Mouse (Mus musculus): ENCODE measurements around the gene Galntl5. TPM values are rescaled to one million over a fixed set of nuclear protein-coding genes. Genes with fewer than 3 reads are reported as not detected.

Galntl5 gene
- total and polyA plus RNA-seq, 2 experiments from 2014 or later = not detected

- H3K36me3 ChIP-seq (ENCODE audit: insufficient read depth, low read length) = peaks cover 53% of the 10 kb centered on the region
- 81% methylated on average over 2 of the region's 2 CpGs for WGBS
- no peak for ATAC-seq
These were observed 71.2 kb downstream of the Galntl5 start for GRCm38 (mm10) chr5:25252423-25252822.

GRCm38 (mm10) chr5:25252825-25253544, 71.7 kb downstream of the Galntl5 start:
- no peaks in the 10 kb centered on the region for H3K9me3 ChIP-seq (ENCODE audit: low read length)
- no peak for TF ChIP-seq CTCF (IDR thresholded peaks at IDR 0.05; ENCODE audit: low read depth)
- no peaks in the 10 kb centered on the region for H3K4me1 ChIP-seq (ENCODE audit: insufficient read depth, low read length)
- 91% methylated on average over 8 of the region's 8 CpGs for WGBS
- DNase-seq (ENCODE audit: low spot score) (no peak), ATAC-seq (no peak)
- H3K27ac ChIP-seq = no peak overlapping the region
- no peak overlapping the region for H3K9ac ChIP-seq (replicated peaks; ENCODE audit: low read length)
- no peaks in the 10 kb centered on the region for H3K27me3 ChIP-seq (ENCODE audit: insufficient read depth, low read length)
- H3K36me3 ChIP-seq (ENCODE audit: insufficient read depth, low read length) = peaks cover 59% of the 10 kb centered on the region
- H3K4me2 ChIP-seq (ENCODE audit: low read depth, low read length) = no peak overlapping the region
- H3K4me3 ChIP-seq (ENCODE audit: low read length) = no peak overlapping the region

More at GRCm38 (mm10) chr5:25252423-25252822, 71.2 kb downstream of the Galntl5 start:
- Histone ChIP-seq H3K9ac (replicated peaks; ENCODE audit: low read length) (no peak overlapping the region), H3K27me3 (ENCODE audit: insufficient read depth, low read length) (no peaks in the 10 kb centered on the region), H3K4me3 (ENCODE audit: low read length) (no peak overlapping the region), H3K9me3 (ENCODE audit: low read length) (no peaks in the 10 kb centered on the region), H3K27ac (no peak overlapping the region), H3K4me1 (ENCODE audit: insufficient read depth, low read length) (no peaks in the 10 kb centered on the region), H3K4me2 (ENCODE audit: low read depth, low read length) (no peak overlapping the region)
- TF ChIP-seq CTCF (IDR thresholded peaks at IDR 0.05; ENCODE audit: low read depth) = no peak
- DNase-seq (ENCODE audit: low spot score) = no peak

GRCm38 (mm10) chr5:25254491-25254890, 73.2 kb downstream of the Galntl5 start:
- H3K4me3 ChIP-seq (ENCODE audit: low read length) = no peak overlapping the region
- WGBS = 95% methylated on average over 4 of the region's 4 CpGs
- no peaks in the 10 kb centered on the region for H3K27me3 ChIP-seq (ENCODE audit: insufficient read depth, low read length)
- no peak overlapping the region for H3K27ac ChIP-seq
- no peaks in the 10 kb centered on the region for H3K9me3 ChIP-seq (ENCODE audit: low read length)
- no peak for DNase-seq (ENCODE audit: low spot score)
- no peak for TF ChIP-seq CTCF (IDR thresholded peaks at IDR 0.05; ENCODE audit: low read depth)
- H3K9ac ChIP-seq (replicated peaks; ENCODE audit: low read length) = no peak overlapping the region
- no peak for ATAC-seq
- H3K4me2 ChIP-seq (ENCODE audit: low read depth, low read length) = no peak overlapping the region
- no peaks in the 10 kb centered on the region for H3K4me1 ChIP-seq (ENCODE audit: insufficient read depth, low read length)
- H3K36me3 ChIP-seq (ENCODE audit: insufficient read depth, low read length) = peaks cover 71% of the 10 kb centered on the region

GRCm38 (mm10) chr5:25256686-25257085, 75.4 kb downstream of the Galntl5 start:
- Histone ChIP-seq H3K36me3 (ENCODE audit: insufficient read depth, low read length) (peaks cover 63% of the 10 kb centered on the region), H3K4me3 (ENCODE audit: low read length) (no peak overlapping the region)
- WGBS = 87% methylated on average over 2 of the region's 2 CpGs

GRCm38 (mm10) chr5:25261452-25261851, 80.2 kb downstream of the Galntl5 start:
- ATAC-seq (no peak), DNase-seq (ENCODE audit: low spot score) (no peak)
- Histone ChIP-seq H3K27ac (no peak overlapping the region), H3K4me1 (ENCODE audit: insufficient read depth, low read length) (no peaks in the 10 kb centered on the region), H3K4me3 (ENCODE audit: low read length) (no peak overlapping the region), H3K9ac (replicated peaks; ENCODE audit: low read length) (no peak overlapping the region), H3K4me2 (ENCODE audit: low read depth, low read length) (no peak overlapping the region), H3K36me3 (ENCODE audit: insufficient read depth, low read length) (peaks cover 57% of the 10 kb centered on the region), H3K9me3 (ENCODE audit: low read length) (no peaks in the 10 kb centered on the region), H3K27me3 (ENCODE audit: insufficient read depth, low read length) (no peaks in the 10 kb centered on the region)
- no peak for TF ChIP-seq CTCF (IDR thresholded peaks at IDR 0.05; ENCODE audit: low read depth)
- 87% methylated on average over 6 of the region's 6 CpGs for WGBS

More at GRCm38 (mm10) chr5:25256686-25257085, 75.4 kb downstream of the Galntl5 start:
- Histone ChIP-seq H3K9me3 (ENCODE audit: low read length) (no peaks in the 10 kb centered on the region), H3K9ac (replicated peaks; ENCODE audit: low read length) (no peak overlapping the region), H3K27ac (no peak overlapping the region), H3K27me3 (ENCODE audit: insufficient read depth, low read length) (no peaks in the 10 kb centered on the region), H3K4me1 (ENCODE audit: insufficient read depth, low read length) (no peaks in the 10 kb centered on the region), H3K4me2 (ENCODE audit: low read depth, low read length) (no peak overlapping the region)
- no peak for TF ChIP-seq CTCF (IDR thresholded peaks at IDR 0.05; ENCODE audit: low read depth)
- ATAC-seq = no peak
- DNase-seq (ENCODE audit: low spot score) = no peak

DNA sequence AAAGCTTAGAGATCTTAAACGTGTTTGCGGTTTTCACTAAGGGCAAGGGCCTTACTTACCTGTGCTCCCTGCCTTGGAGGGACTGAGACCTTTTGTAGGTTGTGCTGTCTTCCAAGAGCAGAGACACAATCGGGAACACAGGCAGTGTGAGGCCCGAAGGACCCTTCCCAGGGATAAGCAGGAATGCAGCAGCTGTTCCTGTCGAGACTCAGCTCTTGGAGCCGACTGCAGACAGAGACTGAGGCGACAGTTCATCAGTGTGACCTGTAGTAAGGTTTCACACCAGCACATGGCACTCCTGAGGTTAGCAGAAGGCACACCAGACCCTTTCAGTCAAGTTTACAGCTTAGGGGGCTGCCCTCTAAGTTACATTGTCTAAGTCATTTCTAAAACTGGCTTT, 81.0 kb downstream of the Galntl5 start:
- Histone ChIP-seq H3K4me2 (ENCODE audit: low read depth, low read length) (no peak overlapping the region), H3K27me3 (ENCODE audit: insufficient read depth, low read length) (no peaks in the 10 kb centered on the region), H3K36me3 (ENCODE audit: insufficient read depth, low read length) (peaks cover 57% of the 10 kb centered on the region), H3K4me3 (ENCODE audit: low read length) (no peak overlapping the region), H3K27ac (no peak overlapping the region), H3K4me1 (ENCODE audit: insufficient read depth, low read length) (no peaks in the 10 kb centered on the region), H3K9me3 (ENCODE audit: low read length) (no peaks in the 10 kb centered on the region), H3K9ac (replicated peaks; ENCODE audit: low read length) (no peak overlapping the region)
- ATAC-seq (no peak), DNase-seq (ENCODE audit: low spot score) (no peak)
- TF ChIP-seq CTCF (IDR thresholded peaks at IDR 0.05; ENCODE audit: low read depth) = no peak
- WGBS = 87% methylated on average over 7 of the region's 7 CpGs

- no peak for TF ChIP-seq CTCF (IDR thresholded peaks at IDR 0.05; ENCODE audit: low read depth)
- no peak for DNase-seq (ENCODE audit: low spot score)
- H3K4me2 ChIP-seq (ENCODE audit: low read depth, low read length) = no peak overlapping the region
- no peak overlapping the region for H3K27ac ChIP-seq
- H3K9ac ChIP-seq (replicated peaks; ENCODE audit: low read length) = no peak overlapping the region
- 93% methylated on average over 4 of the region's 4 CpGs for WGBS
- ATAC-seq = no peak
- H3K36me3 ChIP-seq (ENCODE audit: insufficient read depth, low read length) = peaks cover 41% of the 10 kb centered on the region
- H3K4me1 ChIP-seq (ENCODE audit: insufficient read depth, low read length) = no peaks in the 10 kb centered on the region
- H3K9me3 ChIP-seq (ENCODE audit: low read length) = no peaks in the 10 kb centered on the region
- no peaks in the 10 kb centered on the region for H3K27me3 ChIP-seq (ENCODE audit: insufficient read depth, low read length)
- no peak overlapping the region for H3K4me3 ChIP-seq (ENCODE audit: low read length)
These were observed 87.1 kb downstream of the Galntl5 start for GRCm38 (mm10) chr5:25268258-25268888.

Small RNAs within 50 kb of the gene (microRNA-seq; reads per million reads assigned to microRNA genes)
- gene Gm26051 = 0 reads per million in 2 experiments

Other genes starting within 250 kb of the Galntl5 start
- gene Prkag2, start 80.8 kb upstream of the Galntl5 start, total RNA-seq (2014; rRNA removed) = 31.4 and 38.3 TPM in 2 replicates
- gene Prkag2, start 80.8 kb upstream of the Galntl5 start, polyA plus RNA-seq (2015; fragmentation: Nextera tagmentation; extraction: Ambion mirVana) = 85.5 and 86.4 TPM in 2 replicates
- 56.7 and 58.9 TPM in 2 replicates for gene Galnt11, start 40.4 kb downstream of the Galntl5 start, total RNA-seq (2014; rRNA removed)
- 56.8 and 60.8 TPM in 2 replicates for gene Galnt11, start 40.4 kb downstream of the Galntl5 start, polyA plus RNA-seq (2015; fragmentation: Nextera tagmentation; extraction: Ambion mirVana)
- gene E130116L18Rik, start 41.7 kb downstream of the Galntl5 start, total RNA-seq (2014; rRNA removed) = not detected in 2 replicates
- gene E130116L18Rik, start 41.7 kb downstream of the Galntl5 start, polyA plus RNA-seq (2015; fragmentation: Nextera tagmentation; extraction: Ambion mirVana) = 1.3 TPM in 1 of 2 replicates, not detected in the other